Mouse (Mus musculus) MEL (cell line): ENCODE results near the gene Plcg2.

Experiments used
- GATA1 ChIP-seq: IDR thresholded peaks from 2 replicates; pipeline ENCODE4 v1.6.1; 2011; ENCODE audit warnings: low read depth, low read length, improper control_type of control experiment
- SIN3A ChIP-seq: IDR thresholded peaks from 2 replicates; pipeline ENCODE4 v1.6.1; 2012; ENCODE audit warnings: low read length, improper control_type of control experiment, inconsistent platforms

- TF ChIP-seq GATA1 = no peak
- TF ChIP-seq SIN3A = no peak
Measured at GRCm38 (mm10) chr8:117527983-117528382, 29.9 kb downstream of the Plcg2 start.
